Mouse (Mus musculus) hindbrain, embryonic 15.5 days (tissue): ENCODE results near the gene Car8. TPM values are rescaled to one million over a fixed set of nuclear protein-coding genes. Genes with fewer than 3 reads are reported as not detected.

Experiments used
- ATAC-seq: fragments of 200-750 bp; cut with Nextera tagmentation; 2 replicates; pipeline ENCODE4 v1.8.0; 2017; ENCODE audit warnings: low read depth, moderate number of reproducible peaks, moderate TSS enrichment; ENCODE audit not compliant: low FRiP score
- H3K27ac ChIP-seq: fragments of 300-500 bp; sonication (generic); replicated peaks from 2 replicates; pipeline ENCODE4 v1.5.1; 2015; ENCODE audit warnings: mild to moderate bottlenecking, inconsistent platforms
- H3K27me3 ChIP-seq: fragments of 300-500 bp; sonication (generic); 2 replicates; pipeline ENCODE4 v1.6.1; 2015; ENCODE audit warnings: control low read depth, inconsistent platforms
- H3K36me3 ChIP-seq: fragments of 300-500 bp; sonication (generic); 2 replicates; pipeline ENCODE4 v1.6.1; 2015; ENCODE audit warnings: control low read depth, inconsistent platforms
- H3K4me1 ChIP-seq: fragments of 300-500 bp; sonication (generic); replicated peaks from 2 replicates; pipeline ENCODE4 v1.6.1; 2015; ENCODE audit warnings: control low read depth, inconsistent platforms
- H3K4me2 ChIP-seq: fragments of 300-500 bp; sonication (generic); 2 replicates; pipeline ENCODE4 v1.6.1; 2015; ENCODE audit warnings: moderate library complexity, mild to moderate bottlenecking, inconsistent platforms
- H3K4me3 ChIP-seq: fragments of 300-500 bp; sonication (generic); 2 replicates; pipeline ENCODE4 v1.5.1; 2015; ENCODE audit warnings: mild to moderate bottlenecking, inconsistent platforms
- H3K9ac ChIP-seq: fragments of 300-500 bp; sonication (generic); 2 replicates; pipeline ENCODE4 v1.6.1; 2015; ENCODE audit warnings: inconsistent platforms
- H3K9me3 ChIP-seq: fragments of 300-500 bp; sonication (generic); 2 replicates; pipeline ENCODE4 v1.6.1; 2016; ENCODE audit warnings: control low read depth, inconsistent platforms
- WGBS: fragments of 180-500 bp; shearing (Covaris S2); methylation state at CpG from one replicate; pipeline ENCODE4 v1.1.7; 2015; 5-methylcytosine and 5-hydroxymethylcytosine counted together
- polyA plus RNA-seq: library from polyadenylated mRNA; unstranded; fragments of >200 nt; fragmentation: Nextera tagmentation; extraction: Ambion mirVana; gene quantifications from 2 replicates; pipeline ENCODE4 v1.2.1, GENCODE M21; 2015

The Car8 gene
- 18.5 and 28.8 TPM in 2 replicates for polyA plus RNA-seq

GRCm38 (mm10) chr4:8238560-8239305 is at the start of gene Car8:
Gene Car8, minus strand, starts transcription at chr4:8239041.
- WGBS, result under 1% methylated on average over 47 of the region's 49 CpGs

GRCm38 (mm10) chr4:8284934-8285333 is 46.1 kb upstream of the Car8 start:
- no peaks in the 10 kb centered on the region for H3K36me3 ChIP-seq

More at GRCm38 (mm10) chr4:8238560-8239305, at the start of gene Car8:
- ATAC-seq, result peak; percentile 91
- Histone ChIP-seq H3K4me2 (peak within 1 kb of the TSS; percentile 100), H3K4me1 (0 out of 2 replicates have a peak, but pooled peaks cover 7% of the 10 kb centered on the region), H3K36me3 (no peaks in the 10 kb centered on the region), H3K9ac (peak within 1 kb of the TSS; percentile 76), H3K27ac (peak within 1 kb of the TSS; percentile 42; the same call in 1 of the 2 replicates), H3K9me3 (no peaks in the 10 kb centered on the region), H3K4me3 (peak within 1 kb of the TSS; percentile 89), H3K27me3 (no peaks in the 10 kb centered on the region)

GRCm38 (mm10) chr4:8278159-8278558 is 39.3 kb upstream of the Car8 start:
- no peak for ATAC-seq
- no peaks in the 10 kb centered on the region for H3K9me3 ChIP-seq
- H3K9ac ChIP-seq, result no peak overlapping the region
- 88% methylated on average over 2 of the region's 2 CpGs for WGBS
- H3K27ac ChIP-seq, result no peak overlapping the region
- H3K36me3 ChIP-seq, result no peaks in the 10 kb centered on the region
- no peak overlapping the region for H3K4me2 ChIP-seq
- no peaks in the 10 kb centered on the region for H3K27me3 ChIP-seq
- no peak overlapping the region for H3K4me3 ChIP-seq
- no peaks in the 10 kb centered on the region for H3K4me1 ChIP-seq

More at GRCm38 (mm10) chr4:8284934-8285333, 46.1 kb upstream of the Car8 start:
- Histone ChIP-seq H3K9ac (no peak overlapping the region), H3K4me2 (no peak overlapping the region), H3K27me3 (no peaks in the 10 kb centered on the region), H3K27ac (no peak overlapping the region), H3K4me3 (no peak overlapping the region), H3K9me3 (no peaks in the 10 kb centered on the region), H3K4me1 (no peaks in the 10 kb centered on the region)
- WGBS, result 90% methylated on average over 1 of the region's 1 CpGs
- ATAC-seq, result no peak

GRCm38 (mm10) chr4:8249805-8250204 is 11.0 kb upstream of the Car8 start:
- no peaks in the 10 kb centered on the region for H3K36me3 ChIP-seq
- H3K4me1 ChIP-seq, result no peaks in the 10 kb centered on the region
- H3K9me3 ChIP-seq, result no peaks in the 10 kb centered on the region
- WGBS, result 84% methylated on average over 3 of the region's 3 CpGs
- no peak overlapping the region for H3K27ac ChIP-seq
- H3K4me2 ChIP-seq, result no peak overlapping the region
- no peak for ATAC-seq
- no peak overlapping the region for H3K9ac ChIP-seq
- no peaks in the 10 kb centered on the region for H3K27me3 ChIP-seq
- H3K4me3 ChIP-seq, result no peak overlapping the region

- no peaks in the 10 kb centered on the region for H3K27me3 ChIP-seq
- H3K27ac ChIP-seq, result no peak overlapping the region
- H3K9me3 ChIP-seq, result no peaks in the 10 kb centered on the region
- H3K36me3 ChIP-seq, result no peaks in the 10 kb centered on the region
- no peak overlapping the region for H3K4me3 ChIP-seq
- ATAC-seq, result no peak
- H3K9ac ChIP-seq, result no peak overlapping the region
- 78% methylated on average over 1 of the region's 1 CpGs for WGBS
- H3K4me1 ChIP-seq, result no peaks in the 10 kb centered on the region
- no peak overlapping the region for H3K4me2 ChIP-seq
Observed at GRCm38 (mm10) chr4:8245495-8246063, 6.7 kb upstream of the Car8 start.

- H3K4me1 ChIP-seq, result no peaks in the 10 kb centered on the region
- H3K36me3 ChIP-seq, result no peaks in the 10 kb centered on the region
- H3K27me3 ChIP-seq, result no peaks in the 10 kb centered on the region
- 63% methylated on average over 3 of the region's 3 CpGs for WGBS
- no peak for ATAC-seq
- no peaks in the 10 kb centered on the region for H3K9me3 ChIP-seq
- no peak overlapping the region for H3K4me2 ChIP-seq
- H3K4me3 ChIP-seq, result no peak overlapping the region
- H3K9ac ChIP-seq, result no peak overlapping the region
- no peak overlapping the region for H3K27ac ChIP-seq
Observed at GRCm38 (mm10) chr4:8245062-8245461, 6.2 kb upstream of the Car8 start.

GRCm38 (mm10) chr4:8239699-8240098 is 858 bp upstream of the Car8 start:
- Histone ChIP-seq H3K27ac (no peak overlapping the region), H3K36me3 (no peaks in the 10 kb centered on the region), H3K9me3 (no peaks in the 10 kb centered on the region), H3K4me2 (no peak overlapping the region), H3K9ac (no peak overlapping the region), H3K4me1 (0 out of 2 replicates have a peak, but pooled peaks cover 7% of the 10 kb centered on the region), H3K4me3 (no peak overlapping the region), H3K27me3 (no peaks in the 10 kb centered on the region)
- 64% methylated on average over 11 of the region's 11 CpGs for WGBS
- no peak for ATAC-seq

GRCm38 (mm10) chr4:8239306-8239670 is 447 bp upstream of the Car8 start:
- ATAC-seq, result peak; percentile 28; the same call in 1 of the 2 replicates
- no peaks in the 10 kb centered on the region for H3K9me3 ChIP-seq
- H3K9ac ChIP-seq, result peak overlapping the region; percentile 76
- no peaks in the 10 kb centered on the region for H3K27me3 ChIP-seq
- 0 out of 2 replicates have a peak, but pooled peaks cover 7% of the 10 kb centered on the region for H3K4me1 ChIP-seq
- peak overlapping the region; percentile 89 for H3K4me3 ChIP-seq
- H3K27ac ChIP-seq, result no peak overlapping the region
- H3K36me3 ChIP-seq, result no peaks in the 10 kb centered on the region
- H3K4me2 ChIP-seq, result peak overlapping the region; percentile 100
- WGBS, result 22% methylated on average over 11 of the region's 11 CpGs

- 0 out of 2 replicates have a peak, but pooled peaks have one; percentile 59 for ATAC-seq
- H3K4me3 ChIP-seq, result no peak overlapping the region
- WGBS, result 69% methylated on average over 12 of the region's 12 CpGs
- H3K4me2 ChIP-seq, result no peak overlapping the region; the same call in 1 of the 2 replicates
- no peaks in the 10 kb centered on the region for H3K36me3 ChIP-seq
- no peak overlapping the region for H3K9ac ChIP-seq
- H3K27me3 ChIP-seq, result no peaks in the 10 kb centered on the region
- H3K4me1 ChIP-seq, result no peaks in the 10 kb centered on the region
- H3K27ac ChIP-seq, result no peak overlapping the region
- no peaks in the 10 kb centered on the region for H3K9me3 ChIP-seq
Observed at GRCm38 (mm10) chr4:8232393-8233111, 6.3 kb downstream of the Car8 start.

- Histone ChIP-seq H3K9me3 (no peaks in the 10 kb centered on the region), H3K27ac (no peak overlapping the region), H3K4me1 (no peaks in the 10 kb centered on the region), H3K9ac (no peak overlapping the region), H3K27me3 (no peaks in the 10 kb centered on the region), H3K4me3 (no peak overlapping the region), H3K4me2 (no peak overlapping the region), H3K36me3 (no peaks in the 10 kb centered on the region)
- no peak for ATAC-seq
- 86% methylated on average over 5 of the region's 5 CpGs for WGBS
Observed at GRCm38 (mm10) chr4:8231291-8231871, 7.5 kb downstream of the Car8 start.

GRCm38 (mm10) chr4:8229661-8230298 is 9.1 kb downstream of the Car8 start:
- 41% methylated on average over 3 of the region's 3 CpGs for WGBS
- Histone ChIP-seq H3K4me3 (no peak overlapping the region), H3K27me3 (no peaks in the 10 kb centered on the region), H3K27ac (no peak overlapping the region; the same call in 1 of the 2 replicates), H3K9me3 (no peaks in the 10 kb centered on the region), H3K9ac (no peak overlapping the region), H3K36me3 (no peaks in the 10 kb centered on the region), H3K4me2 (no peak overlapping the region), H3K4me1 (no peaks in the 10 kb centered on the region)
- ATAC-seq, result peak; percentile 23; the same call in 1 of the 2 replicates
